Mouse (Mus musculus): ENCODE measurements around the gene Pmis2. TPM values are rescaled to one million over a fixed set of nuclear protein-coding genes. Genes with fewer than 3 reads are reported as not detected.

Pmis2 gene
- total RNA-seq, 2 experiments from 2014 or later: not detected

- no peak for DNase-seq
Measured at GRCm38 (mm10) chr7:30633762-30634412, 37.5 kb downstream of the Pmis2 start.

- DNase-seq: no peak
Measured at GRCm38 (mm10) chr7:30629013-30629412, 42.4 kb downstream of the Pmis2 start.

- no peak for DNase-seq
Measured at GRCm38 (mm10) chr7:30626647-30627046, 44.8 kb downstream of the Pmis2 start.

- peak; percentile 90 for DNase-seq
Measured at GRCm38 (mm10) chr7:30625530-30626384, 45.6 kb downstream of the Pmis2 start, which contains the start of gene Cox6b1. Cox6b1 (minus strand) TSS chr7:30626151.

Other genes with a start within 250 kb of the Pmis2 start
- gene Nfkbid, start 249.9 kb downstream of the Pmis2 start, total RNA-seq (2021): 1 to 10 TPM; 2.3 to 2.4 TPM
- 10 to 100 TPM; 26.1 to 34.3 TPM for gene Aplp1, start 226.1 kb downstream of the Pmis2 start, total RNA-seq (2021)
- gene Kirrel2, start 213.9 kb downstream of the Pmis2 start, total RNA-seq (2021): not detected
- gene Nphs1, start 213.3 kb downstream of the Pmis2 start, total RNA-seq (2021): not detected
- 10 to 100 TPM; 26.0 to 56.1 TPM for gene Prodh2, start 178.0 kb downstream of the Pmis2 start, total RNA-seq (2021)
- 10 to 100 TPM in 1 of 2 experiments, 1 to 10 TPM in 1; 5.0 to 11.7 TPM for gene Arhgap33, start 136.5 kb downstream of the Pmis2 start, total RNA-seq (2021)
- 10 to 100 TPM; 25.5 to 68.9 TPM for gene Hspb6, start 119.4 kb downstream of the Pmis2 start, total RNA-seq (2021)
- gene Proser3, start 119.3 kb downstream of the Pmis2 start, total RNA-seq (2021): 10 to 100 TPM in 1 of 2 experiments, 1 to 10 TPM in 1; 5.3 to 10.1 TPM
- 10 to 100 TPM; 34.4 to 40.5 TPM for gene Lin37, start 111.8 kb downstream of the Pmis2 start, total RNA-seq (2021)
- gene U2af1l4, start 108.3 kb downstream of the Pmis2 start, total RNA-seq (2021): 10 to 100 TPM; 61.4 to 71.1 TPM
- gene Gm49396, start 108.3 kb downstream of the Pmis2 start, total RNA-seq (2021): 1 to 10 TPM; 2.4 to 7.1 TPM
- 100 to 1,000 TPM; 119 to 128 TPM for gene Psenen, start 108.0 kb downstream of the Pmis2 start, total RNA-seq (2021)
- gene Igflr1, start 106.2 kb downstream of the Pmis2 start, total RNA-seq (2021): 1 to 10 TPM; 2.6 to 4.7 TPM
- 10 to 100 TPM; 34.9 to 48.7 TPM for gene Kmt2b, start 82.9 kb downstream of the Pmis2 start, total RNA-seq (2021)
- gene Zbtb32, start 72.7 kb downstream of the Pmis2 start, total RNA-seq (2021): under 1 TPM; 0.18 to 0.27 TPM
- under 1 TPM; 0.33 to 0.48 TPM for gene Upk1a, start 58.8 kb downstream of the Pmis2 start, total RNA-seq (2021)
- 1,000 to 10,000 TPM; 3,012 to 3,285 TPM for gene Cox6b1, start 45.5 kb downstream of the Pmis2 start, total RNA-seq (2021)
- not detected for gene Etv2, start 35.8 kb downstream of the Pmis2 start, total RNA-seq (2021)
- gene Rbm42, start 21.3 kb downstream of the Pmis2 start, total RNA-seq (2021): 10 to 100 TPM; 64.5 to 72.9 TPM
- gene Haus5, start 6.6 kb downstream of the Pmis2 start, total RNA-seq (2021): 10 to 100 TPM; 10.5 to 12.4 TPM
- 1 to 10 TPM in 1 of 2 experiments, not detected in 1; 2.6 TPM for gene 2200002J24Rik, start 27.3 kb upstream of the Pmis2 start, total RNA-seq (2021)
- gene Atp4a, start 40.6 kb upstream of the Pmis2 start, total RNA-seq (2021): 1 to 10 TPM; 2.3 to 3.1 TPM
- gene Tmem147, start 57.9 kb upstream of the Pmis2 start, total RNA-seq (2021): 100 to 1,000 TPM; 246 to 247 TPM
- not detected for gene Gapdhs, start 72.1 kb upstream of the Pmis2 start, total RNA-seq (2021)
- gene Sbsn, start 79.9 kb upstream of the Pmis2 start, total RNA-seq (2021): 10 to 100 TPM; 25.4 to 34.6 TPM
- gene Dmkn, start 92.2 kb upstream of the Pmis2 start, total RNA-seq (2021): 1 to 10 TPM; 2.6 to 3.9 TPM
- gene Krtdap, start 116.3 kb upstream of the Pmis2 start, total RNA-seq (2021): 1 to 10 TPM; 1.5 to 1.6 TPM
- gene Ffar2, start 152.2 kb upstream of the Pmis2 start, total RNA-seq (2021): 1 to 10 TPM in 1 of 2 experiments, under 1 TPM in 1; 0.94 to 1.7 TPM
- under 1 TPM; 0.27 to 0.88 TPM for gene Ffar3, start 184.6 kb upstream of the Pmis2 start, total RNA-seq (2021)
- under 1 TPM; 0.09 to 0.12 TPM for gene Ffar1, start 190.0 kb upstream of the Pmis2 start, total RNA-seq (2021)
- gene Cd22, start 208.7 kb upstream of the Pmis2 start, total RNA-seq (2021): 1 to 10 TPM; 3.3 to 5.1 TPM
- under 1 TPM; 0.45 to 0.58 TPM for gene Mag, start 243.3 kb upstream of the Pmis2 start, total RNA-seq (2021)

Data from adrenal gland, postnatal 10 days (tissue).